Mouse (Mus musculus) liver, embryonic 14.5 days (tissue): ENCODE data around the gene Gramd1b.

Source experiments
- CTCF ChIP-seq: IDR thresholded peaks from 2 replicates; pipeline ENCODE4 v1.5.1; 2016; ENCODE audit warnings: antibody characterized with exemption, low read depth, control low read depth
- EP300 ChIP-seq: IDR thresholded peaks from 2 replicates; pipeline ENCODE4 v1.6.1; 2016; ENCODE audit warnings: antibody characterized with exemption, low read depth

- TF ChIP-seq CTCF (no peak), EP300 (no peak)
These were observed 24.6 kb downstream of the Gramd1b start for GRCm38 (mm10) chr9:40506576-40506975.
